Mouse (Mus musculus) myocyte (in vitro differentiated cells): Measurements from ENCODE around the gene H2-Eb2.

Experiments used
- E2F4 ChIP-seq: IDR thresholded peaks from one replicate; pipeline ENCODE4 v1.6.1; 2011; ENCODE audit warnings: mild to moderate bottlenecking, control low read depth, moderate library complexity; ENCODE audit not compliant: insufficient read depth
- MYOD1 ChIP-seq, 3 experiments: IDR thresholded peaks; one replicate each; pipeline ENCODE4 v1.6.1; 2011; ENCODE audit warnings: control low read depth in 2 of 3, low read depth in 2 of 3, mild to moderate bottlenecking in 2 of 3, moderate library complexity in 1 of 3; ENCODE audit not compliant: insufficient read length in 2 of 3, control insufficient read depth in 1 of 3
- MYOG ChIP-seq, 3 experiments: IDR thresholded peaks; one replicate each; pipeline ENCODE4 v1.6.1; 2011; ENCODE audit warnings: control low read depth in 2 of 3, low read depth in 2 of 3, mild to moderate bottlenecking in 2 of 3; ENCODE audit not compliant: insufficient read length in 2 of 3, control insufficient read depth in 1 of 3, insufficient read depth in 1 of 3
- POLR2A ChIP-seq: IDR thresholded peaks from one replicate; pipeline ENCODE4 v1.6.1; 2011; ENCODE audit warnings: low read depth, mild to moderate bottlenecking, control low read depth, moderate library complexity; ENCODE audit not compliant: insufficient read length
- TCF12 ChIP-seq: IDR thresholded peaks from one replicate; pipeline ENCODE4 v1.6.1; 2011; ENCODE audit warnings: mild to moderate bottlenecking, control low read depth; ENCODE audit not compliant: poor library complexity, insufficient read depth, severe bottlenecking

- TF ChIP-seq POLR2A (no peak), MYOD1 (IDR thresholded peaks at IDR 0.05; ENCODE audit: control insufficient read depth in 1 of 3, insufficient read length in 2 of 3, low read depth in 2 of 3) (no peak), MYOG (IDR thresholded peaks at IDR 0.05; ENCODE audit: control insufficient read depth in 1 of 3, insufficient read depth in 1 of 3, insufficient read length in 2 of 3, low read depth in 2 of 3) (no peak), TCF12 (no peak), E2F4 (no peak)
These were observed 12.1 kb upstream of the H2-Eb2 start for GRCm38 (mm10) chr17:34313393-34313792.
